Mouse (Mus musculus) cerebellum, adult 2 months (tissue): ENCODE results near the gene Gpc6.

ENCODE experiments used
- CTCF ChIP-seq: fragments of 200-500 bp; IDR thresholded peaks from 2 replicates; pipeline ENCODE4 v1.5.1; 2011; ENCODE audit warnings: low read depth, mild to moderate bottlenecking, control low read depth, low read length, moderate library complexity, borderline replicate concordance; ENCODE audit not compliant: insufficient read depth
- POLR2A ChIP-seq: fragments of 200-500 bp; IDR thresholded peaks from 2 replicates; pipeline ENCODE4 v1.6.1; 2011; ENCODE audit warnings: low read length, control low read depth, borderline replicate concordance; ENCODE audit not compliant: insufficient read depth

DNA sequence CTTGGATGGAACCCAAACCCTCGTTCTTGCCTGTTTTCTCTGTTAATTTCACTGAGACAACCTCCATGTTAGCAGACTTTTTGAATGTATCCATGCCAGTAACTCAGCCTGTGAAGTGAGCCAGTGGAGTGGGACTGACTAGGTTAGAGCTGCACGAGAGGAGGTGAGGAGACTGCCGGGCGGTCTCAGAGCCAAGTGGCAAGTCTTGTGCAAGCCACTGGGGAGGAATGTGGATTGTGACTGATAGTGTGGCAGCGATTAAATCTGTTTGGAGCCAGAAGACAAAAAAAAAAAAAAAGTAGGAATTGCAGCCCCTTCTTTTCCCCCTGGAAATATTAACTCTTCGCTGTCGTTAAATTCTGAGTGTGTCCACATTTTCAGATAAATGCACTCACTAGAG lies 831.4 kb downstream of the Gpc6 start:
- TF ChIP-seq POLR2A (no peak), CTCF (no peak)
